Mouse (Mus musculus) brain, embryonic 14.5 days (tissue): ENCODE measurements around the gene 1700034J05Rik.

ENCODE experiments used
- CTCF ChIP-seq: fragments of 200-500 bp; IDR thresholded peaks from 2 replicates; pipeline ENCODE4 v1.5.1; 2012; ENCODE audit warnings: inconsistent platforms, mild to moderate bottlenecking, moderate library complexity, borderline replicate concordance; ENCODE audit not compliant: insufficient read depth, insufficient read length; ENCODE audit errors: extremely low read depth
- POLR2A ChIP-seq: fragments of 200-500 bp; IDR thresholded peaks from 2 replicates; pipeline ENCODE4 v1.6.1; 2012; ENCODE audit warnings: mild to moderate bottlenecking, inconsistent platforms, borderline replicate concordance; ENCODE audit not compliant: poor library complexity, insufficient read depth, insufficient read length, severe bottlenecking; ENCODE audit errors: extremely low read depth

DNA sequence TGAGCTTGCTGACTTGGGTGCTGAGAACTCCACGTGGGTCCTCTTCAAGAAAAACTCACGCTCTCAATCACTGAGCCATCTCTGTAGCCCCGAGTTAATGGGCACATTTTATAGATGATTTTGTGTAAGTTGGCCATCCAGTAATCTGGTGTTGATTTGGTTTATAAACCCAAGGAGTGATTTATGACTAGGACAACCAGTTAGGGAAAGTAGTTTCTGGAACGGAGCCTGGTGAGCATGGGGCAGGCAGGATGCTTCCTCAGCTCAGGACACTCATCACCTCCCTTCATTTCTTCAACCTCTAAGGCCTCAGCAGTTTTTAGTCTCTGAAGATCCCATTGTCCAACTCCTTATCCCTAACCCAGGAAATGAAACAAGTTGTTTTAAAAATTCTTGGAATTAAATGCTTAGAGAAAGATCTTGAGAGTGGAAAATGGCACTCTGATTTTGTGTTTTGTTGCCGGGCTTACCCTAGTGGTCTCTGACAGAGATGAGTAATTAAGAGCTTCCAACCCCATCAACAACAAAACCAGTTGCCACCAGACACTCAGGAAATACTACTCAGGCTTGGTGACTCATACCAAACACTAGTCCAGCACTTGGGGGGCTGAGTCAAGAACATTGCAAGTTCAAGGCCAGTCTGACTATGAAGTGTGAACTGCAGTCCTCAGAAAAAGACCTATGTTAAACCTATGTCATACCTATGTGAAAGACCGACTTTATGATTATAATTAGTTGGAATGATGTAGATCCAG, 9.4 kb upstream of the 1700034J05Rik start:
- no peak for TF ChIP-seq POLR2A
- no peak for TF ChIP-seq CTCF
